Mouse (Mus musculus): ENCODE measurements at regions not wholly inside any gene's neighbourhood (a gene's known extent, or its start where the extent isn't known, plus 50 kb on each side); places are given as distances from the start of the nearest gene placed in this dataset.

DNA sequence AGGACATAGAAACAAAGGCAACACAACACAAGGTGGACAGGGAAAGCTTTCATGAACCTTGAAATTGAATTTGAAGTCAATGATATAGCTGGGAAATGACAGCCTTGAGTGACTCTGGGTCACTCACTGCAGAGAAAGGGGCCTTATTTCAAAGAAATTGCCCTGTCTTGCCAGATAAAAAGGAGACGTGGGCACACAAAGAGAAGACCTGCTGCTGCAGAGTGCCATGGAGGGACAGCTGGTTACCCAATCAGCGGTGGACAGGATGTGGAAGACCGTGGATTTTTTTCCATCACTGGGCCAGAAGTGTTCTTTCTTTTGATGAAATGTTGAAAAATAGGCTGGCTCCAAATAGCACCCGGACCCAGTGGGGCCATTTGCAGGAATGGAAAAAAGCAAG, 77.8 kb upstream of the Epha4 start:
- DNase-seq (ENCODE audit: extremely low spot score in 1 of 2, low spot score in 1 of 2) = no peak

DNA sequence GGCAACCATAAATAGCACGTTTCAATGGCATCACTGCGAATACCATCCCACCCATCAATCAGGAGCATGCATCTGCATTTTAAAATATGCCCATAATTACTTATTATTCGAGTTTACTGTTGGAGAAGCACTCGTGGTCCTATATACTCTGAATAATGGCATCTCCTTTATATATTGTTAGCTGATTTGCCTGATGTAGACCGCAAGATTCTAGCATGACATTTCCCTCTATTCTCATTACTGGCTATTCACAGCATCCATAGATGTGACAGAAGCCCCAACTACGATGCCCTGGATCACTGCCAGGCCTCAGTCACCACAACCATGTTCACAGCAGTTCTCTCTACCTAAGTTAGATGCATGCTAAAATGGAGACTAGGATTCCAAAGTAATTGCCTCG, 77.4 kb upstream of the Epha4 start:
- DNase-seq (ENCODE audit: extremely low spot score in 1 of 2, low spot score in 1 of 2) = no peak

- peak in 1 of 2 experiments; percentile 18 for DNase-seq (ENCODE audit: extremely low spot score in 1 of 2, low spot score in 1 of 2)
These were observed 74.5 kb upstream of the Epha4 start for GRCm38 (mm10) chr1:77589423-77589822.

GRCm38 (mm10) chr1:77585520-77585919, 70.6 kb upstream of the Epha4 start:
- DNase-seq (ENCODE audit: extremely low spot score in 1 of 2, low spot score in 1 of 2) = no peak

DNA sequence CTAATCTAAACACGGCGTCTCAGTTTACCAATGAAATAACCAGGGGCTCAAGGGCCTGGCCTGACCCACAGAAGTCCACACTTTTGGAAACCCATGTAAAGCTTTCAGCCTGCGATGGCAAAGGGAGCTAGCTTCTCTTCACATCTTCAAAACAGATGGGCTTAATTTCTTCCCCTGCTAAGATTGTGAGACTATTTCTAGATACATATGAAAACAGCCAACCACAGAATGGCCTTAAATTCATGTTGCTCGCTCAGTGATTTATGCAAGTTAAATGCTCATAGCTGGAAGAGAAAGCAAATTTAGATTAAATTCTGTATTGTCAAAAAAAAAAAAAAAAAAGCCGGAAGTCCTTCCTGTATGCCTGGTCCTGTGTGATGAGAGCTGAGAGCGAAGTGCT, 53.2 kb upstream of the Epha4 start:
- DNase-seq (ENCODE audit: extremely low spot score in 1 of 2, low spot score in 1 of 2) = peak; percentile 19 to 49

GRCm38 (mm10) chr1:77567657-77568056, 52.8 kb upstream of the Epha4 start:
- peak in 1 of 2 experiments; percentile 32 for DNase-seq (ENCODE audit: extremely low spot score in 1 of 2, low spot score in 1 of 2)
